Mouse (Mus musculus) midbrain, embryonic 10.5 days (tissue): ENCODE results near the gene Kif26b. TPM values are rescaled to one million over a fixed set of nuclear protein-coding genes. Genes with fewer than 3 reads are reported as not detected.

Experiments
- DNase-seq: peaks from one replicate; pipeline ENCODE4 v3.0.0-alpha.2; 2017; ENCODE audit warnings: low spot score
- H3K27ac ChIP-seq: fragments of 300-500 bp; sonication (generic); replicated peaks from 2 replicates; pipeline ENCODE4 v1.5.1; 2016; ENCODE audit warnings: mild to moderate bottlenecking
- H3K27me3 ChIP-seq: fragments of 300-500 bp; sonication (generic); 2 replicates; pipeline ENCODE4 v1.6.1; 2016; ENCODE audit warnings: low read depth, mild to moderate bottlenecking; ENCODE audit not compliant: poor library complexity, severe bottlenecking
- H3K36me3 ChIP-seq: fragments of 300-500 bp; sonication (generic); 2 replicates; pipeline ENCODE4 v1.6.1; 2016; ENCODE audit warnings: mild to moderate bottlenecking, moderate library complexity
- H3K4me1 ChIP-seq: fragments of 300-500 bp; sonication (generic); 2 replicates; pipeline ENCODE4 v1.6.1; 2016
- H3K4me3 ChIP-seq: fragments of 300-500 bp; sonication (generic); 2 replicates; pipeline ENCODE4 v1.5.1; 2016; ENCODE audit warnings: mild to moderate bottlenecking, moderate library complexity
- H3K9me3 ChIP-seq: fragments of 300-500 bp; sonication (generic); replicated peaks from 2 replicates; pipeline ENCODE4 v1.6.1; 2016; ENCODE audit warnings: mild to moderate bottlenecking
- WGBS: fragments of 180-500 bp; shearing (Covaris S2); methylation state at CpG from one replicate; pipeline ENCODE4 v1.1.7; 2016; 5-methylcytosine and 5-hydroxymethylcytosine counted together
- polyA plus RNA-seq: library from polyadenylated mRNA; unstranded; fragments of >200 nt; fragmentation: Nextera tagmentation; extraction: Ambion mirVana; gene quantifications from 2 replicates; pipeline ENCODE4 v1.2.1, GENCODE M21; 2016

Kif26b gene
- polyA plus RNA-seq, 1 experiment from 2014 or later, result 3.3 TPM

- peaks cover 4% of the 10 kb centered on the region; the same call in 1 of the 2 replicates for H3K27me3 ChIP-seq
- H3K4me3 ChIP-seq, result no peak overlapping the region
- H3K4me1 ChIP-seq, result peaks cover 11% of the 10 kb centered on the region
- no peak for DNase-seq
- H3K27ac ChIP-seq, result no peak overlapping the region
- WGBS, result 94% methylated on average over 2 of the region's 2 CpGs
- H3K36me3 ChIP-seq, result no peaks in the 10 kb centered on the region
- no peaks in the 10 kb centered on the region for H3K9me3 ChIP-seq
These were observed 268.5 kb downstream of the Kif26b start for GRCm38 (mm10) chr1:178797388-178797787.

GRCm38 (mm10) chr1:178798333-178798732 lies 269.4 kb downstream of the Kif26b start:
- 9% methylated on average over 5 of the region's 5 CpGs for WGBS

GRCm38 (mm10) chr1:178798886-178799285 lies 270.0 kb downstream of the Kif26b start:
- H3K27ac ChIP-seq, result 0 out of 2 replicates have a peak overlapping the region, but pooled peaks have one; percentile 64
- 81% methylated on average over 8 of the region's 8 CpGs for WGBS

More at GRCm38 (mm10) chr1:178798333-178798732, 269.4 kb downstream of the Kif26b start:
- no peaks in the 10 kb centered on the region for H3K36me3 ChIP-seq
- H3K4me1 ChIP-seq, result peaks cover 21% of the 10 kb centered on the region
- peaks cover 4% of the 10 kb centered on the region; the same call in 1 of the 2 replicates for H3K27me3 ChIP-seq
- H3K4me3 ChIP-seq, result peak overlapping the region; percentile 18; the same call in 1 of the 2 replicates
- H3K9me3 ChIP-seq, result no peaks in the 10 kb centered on the region
- H3K27ac ChIP-seq, result peak overlapping the region; percentile 64
- peak; percentile 41 for DNase-seq

GRCm38 (mm10) chr1:178799836-178800552 lies 271.1 kb downstream of the Kif26b start:
- Histone ChIP-seq H3K9me3 (no peaks in the 10 kb centered on the region), H3K4me1 (peaks cover 35% of the 10 kb centered on the region), H3K4me3 (no peak overlapping the region), H3K36me3 (no peaks in the 10 kb centered on the region), H3K27ac (no peak overlapping the region), H3K27me3 (peaks cover 4% of the 10 kb centered on the region; the same call in 1 of the 2 replicates)
- WGBS, result 76% methylated on average over 11 of the region's 11 CpGs
- no peak for DNase-seq

More at GRCm38 (mm10) chr1:178798886-178799285, 270.0 kb downstream of the Kif26b start:
- Histone ChIP-seq H3K4me3 (peak overlapping the region; percentile 18), H3K9me3 (no peaks in the 10 kb centered on the region), H3K4me1 (peaks cover 26% of the 10 kb centered on the region), H3K27me3 (peaks cover 4% of the 10 kb centered on the region; the same call in 1 of the 2 replicates), H3K36me3 (no peaks in the 10 kb centered on the region)
- no peak for DNase-seq

GRCm38 (mm10) chr1:178803155-178803554 lies 274.2 kb downstream of the Kif26b start:
- Histone ChIP-seq H3K36me3 (no peaks in the 10 kb centered on the region), H3K27ac (no peak overlapping the region), H3K27me3 (no peaks in the 10 kb centered on the region), H3K4me3 (no peak overlapping the region), H3K9me3 (no peaks in the 10 kb centered on the region), H3K4me1 (peaks cover 35% of the 10 kb centered on the region)
- 50% methylated on average over 3 of the region's 3 CpGs for WGBS
- no peak for DNase-seq

- Histone ChIP-seq H3K4me1 (no peaks in the 10 kb centered on the region), H3K27ac (no peak overlapping the region), H3K9me3 (no peaks in the 10 kb centered on the region), H3K36me3 (no peaks in the 10 kb centered on the region), H3K4me3 (no peak overlapping the region), H3K27me3 (peaks cover 11% of the 10 kb centered on the region)
- WGBS, result 86% methylated on average over 6 of the region's 6 CpGs
- no peak for DNase-seq
These were observed 288.6 kb downstream of the Kif26b start for GRCm38 (mm10) chr1:178817476-178817875.

GRCm38 (mm10) chr1:178819060-178819459 lies 290.1 kb downstream of the Kif26b start:
- Histone ChIP-seq H3K4me1 (no peaks in the 10 kb centered on the region), H3K4me3 (no peak overlapping the region), H3K36me3 (no peaks in the 10 kb centered on the region), H3K27ac (no peak overlapping the region), H3K9me3 (no peaks in the 10 kb centered on the region), H3K27me3 (peaks cover 21% of the 10 kb centered on the region)
- 87% methylated on average over 7 of the region's 7 CpGs for WGBS
- DNase-seq, result no peak

- 93% methylated on average over 3 of the region's 3 CpGs for WGBS
- no peak for DNase-seq
- no peak overlapping the region for H3K4me3 ChIP-seq
- H3K4me1 ChIP-seq, result peaks cover under 1% of the 10 kb centered on the region; the same call in 1 of the 2 replicates
- no peak overlapping the region; the same call in 1 of the 2 replicates for H3K27ac ChIP-seq
- H3K27me3 ChIP-seq, result peaks cover 21% of the 10 kb centered on the region
- H3K9me3 ChIP-seq, result no peaks in the 10 kb centered on the region
- H3K36me3 ChIP-seq, result no peaks in the 10 kb centered on the region
These were observed 291.2 kb downstream of the Kif26b start for GRCm38 (mm10) chr1:178820079-178820478.

- Histone ChIP-seq H3K9me3 (no peaks in the 10 kb centered on the region), H3K36me3 (no peaks in the 10 kb centered on the region), H3K4me1 (peaks cover 7% of the 10 kb centered on the region), H3K27ac (no peak overlapping the region), H3K4me3 (no peak overlapping the region), H3K27me3 (peaks cover 21% of the 10 kb centered on the region)
- WGBS, result 87% methylated on average over 14 of the region's 14 CpGs
- no peak for DNase-seq
These were observed 291.9 kb downstream of the Kif26b start for GRCm38 (mm10) chr1:178820556-178821435.

GRCm38 (mm10) chr1:178824871-178825270 lies 295.9 kb downstream of the Kif26b start:
- DNase-seq, result no peak
- Histone ChIP-seq H3K4me1 (peaks cover 10% of the 10 kb centered on the region), H3K27ac (no peak overlapping the region), H3K36me3 (no peaks in the 10 kb centered on the region), H3K27me3 (peaks cover 21% of the 10 kb centered on the region), H3K4me3 (no peak overlapping the region), H3K9me3 (no peaks in the 10 kb centered on the region)
- WGBS, result 72% methylated on average over 5 of the region's 5 CpGs

- Histone ChIP-seq H3K4me1 (peaks cover 11% of the 10 kb centered on the region), H3K27ac (no peak overlapping the region)
- WGBS, result 88% methylated on average over 3 of the region's 3 CpGs
These were observed 298.3 kb downstream of the Kif26b start for GRCm38 (mm10) chr1:178827223-178827622.

GRCm38 (mm10) chr1:178829456-178829855 lies 300.5 kb downstream of the Kif26b start:
- no peaks in the 10 kb centered on the region for H3K27me3 ChIP-seq
- DNase-seq, result no peak
- no peak overlapping the region for H3K4me3 ChIP-seq
- H3K4me1 ChIP-seq, result peaks cover 11% of the 10 kb centered on the region
- WGBS, result 84% methylated on average over 4 of the region's 4 CpGs
- no peaks in the 10 kb centered on the region for H3K36me3 ChIP-seq
- H3K27ac ChIP-seq, result no peak overlapping the region
- no peaks in the 10 kb centered on the region for H3K9me3 ChIP-seq

More at GRCm38 (mm10) chr1:178827223-178827622, 298.3 kb downstream of the Kif26b start:
- Histone ChIP-seq H3K9me3 (no peaks in the 10 kb centered on the region), H3K4me3 (no peak overlapping the region), H3K36me3 (no peaks in the 10 kb centered on the region), H3K27me3 (0 out of 2 replicates have a peak, but pooled peaks cover 12% of the 10 kb centered on the region)
- DNase-seq, result no peak
